Mouse (Mus musculus): ENCODE results near the gene Uap1. TPM values are rescaled to one million over a fixed set of nuclear protein-coding genes. Genes with fewer than 3 reads are reported as not detected.

The Uap1 gene
- total RNA-seq (2021): 10 to 100 TPM; 53.0 to 60.0 TPM

DNA sequence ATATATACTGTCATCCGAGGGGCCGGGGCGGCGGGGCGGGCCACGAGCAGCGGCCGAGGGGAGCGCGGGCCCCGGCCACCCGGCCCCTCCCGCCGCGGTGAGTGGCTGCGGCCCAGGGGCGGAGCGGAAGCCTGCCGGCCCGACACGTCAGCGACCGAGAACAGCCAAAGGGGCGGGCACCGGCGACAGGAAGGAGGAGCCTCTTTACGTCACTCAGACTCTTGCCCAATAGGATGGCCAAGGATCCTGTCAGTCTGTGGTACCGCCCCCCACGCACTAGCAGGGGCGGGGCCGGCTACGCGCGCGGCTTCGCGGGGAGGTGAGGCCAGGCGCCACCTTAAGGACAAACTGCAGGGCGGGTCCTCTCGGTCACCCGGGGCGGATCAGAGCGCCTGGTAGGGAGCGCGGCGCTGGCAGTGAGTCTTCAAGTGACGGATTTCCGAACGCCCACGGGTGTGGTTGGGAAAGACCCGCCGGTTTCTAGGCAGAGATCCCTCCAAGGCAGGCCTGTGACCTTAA lies at the start of gene Uap1:
Gene Uap1, minus strand, starts transcription at position 144 of the 519 bp plus-strand sequence.
- DNase-seq (ENCODE audit: extremely low spot score in 1 of 2, low spot score in 1 of 2): peak; percentile 83 to 91

DNA sequence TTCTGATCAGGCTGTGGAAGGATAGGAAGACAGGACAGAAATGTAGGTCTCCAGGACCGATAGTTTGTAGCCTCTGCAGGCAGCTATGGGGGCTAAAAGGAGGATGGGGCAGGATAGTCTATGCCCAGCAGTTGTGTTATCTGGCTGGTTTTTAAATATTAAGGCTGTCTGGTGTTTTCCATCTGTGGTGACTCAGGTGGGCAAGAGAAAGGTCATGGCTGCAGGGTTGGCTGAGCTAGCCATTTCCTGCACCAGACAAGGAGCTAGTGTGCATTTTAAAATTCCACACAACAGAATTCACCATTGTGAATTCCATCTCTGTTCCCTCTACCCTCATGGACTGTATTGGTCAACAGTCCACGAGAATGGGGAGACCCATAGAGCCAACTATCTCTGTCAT lies 48.5 kb upstream of the Uap1 start:
- no peak for DNase-seq (ENCODE audit: extremely low spot score in 1 of 2, low spot score in 1 of 2)

DNA sequence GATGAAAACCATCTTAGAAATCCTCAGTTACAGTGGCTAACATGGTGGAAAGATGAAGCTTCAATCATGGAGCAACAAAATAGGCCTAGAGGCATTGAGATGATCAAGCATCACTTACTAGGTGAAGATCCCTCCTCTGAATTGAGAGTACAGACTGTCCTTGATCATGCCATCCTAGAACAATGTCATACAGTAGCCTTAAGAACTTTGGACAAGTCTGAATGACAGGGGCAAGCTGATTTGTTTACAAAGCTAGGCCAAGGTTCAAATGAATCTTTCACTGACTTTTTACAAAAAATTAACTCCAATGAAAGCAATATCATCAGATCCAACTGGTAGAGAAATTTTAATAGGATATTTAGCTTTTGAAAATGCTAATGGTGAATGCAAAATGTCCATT lies 45.6 kb upstream of the Uap1 start:
- DNase-seq (ENCODE audit: extremely low spot score in 1 of 2, low spot score in 1 of 2): no peak

DNA sequence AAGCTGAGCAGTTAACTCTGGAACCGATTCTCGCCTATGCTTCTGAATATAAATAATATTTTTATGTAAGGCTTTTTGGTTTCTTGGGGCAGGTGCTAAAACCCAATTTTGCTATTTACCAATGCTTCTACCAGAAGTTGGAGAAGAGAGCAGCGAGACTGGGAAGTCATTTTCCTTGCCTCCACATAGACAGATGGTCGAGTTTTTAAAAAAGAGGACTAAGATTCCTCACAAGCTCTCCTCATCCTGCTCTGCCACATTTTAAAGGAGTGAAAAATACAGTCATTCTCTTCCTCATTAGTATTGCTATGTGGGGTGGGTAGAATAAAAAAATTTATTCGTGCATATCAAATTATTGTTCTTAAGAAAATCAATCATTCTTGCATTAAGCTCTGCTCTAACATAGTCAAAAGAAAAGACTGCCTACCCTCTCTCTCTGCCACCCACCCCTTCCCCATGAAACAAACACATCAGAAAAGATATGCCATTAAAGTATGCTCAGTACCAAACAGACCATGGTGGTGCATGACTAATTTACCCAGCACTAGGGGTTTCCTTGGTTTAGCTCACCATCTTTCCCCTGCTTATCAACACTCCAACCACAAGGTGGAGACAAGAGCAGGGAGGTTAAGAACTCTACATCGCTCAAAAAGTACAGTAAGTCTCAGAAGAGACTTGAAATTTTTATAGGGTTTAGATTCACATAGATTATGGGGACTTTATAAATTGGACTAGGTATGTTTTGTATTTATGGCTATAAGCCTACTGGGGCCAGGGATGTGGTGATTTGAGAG lies 43.5 kb upstream of the Uap1 start:
- no peak for DNase-seq (ENCODE audit: extremely low spot score in 1 of 2, low spot score in 1 of 2)

DNA sequence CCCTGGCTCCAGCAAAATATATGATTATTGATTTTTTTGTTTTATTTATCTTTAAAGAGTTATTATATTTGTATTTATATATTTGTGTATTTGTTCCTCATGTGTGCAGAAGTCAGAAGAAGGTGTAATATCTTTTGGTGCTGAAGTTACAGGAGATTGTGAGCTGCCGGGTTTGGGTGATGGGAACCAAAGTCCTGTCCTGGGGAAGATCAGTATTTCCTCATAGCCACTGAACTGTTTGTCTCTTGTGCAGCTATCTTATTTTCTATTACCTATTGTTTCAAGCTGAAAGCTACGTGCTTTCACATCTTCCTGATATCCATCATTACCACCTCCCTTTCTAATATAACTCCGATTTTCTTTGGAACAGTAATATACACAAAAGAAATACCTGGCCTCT lies 40.8 kb upstream of the Uap1 start:
- DNase-seq (ENCODE audit: extremely low spot score in 1 of 2, low spot score in 1 of 2): no peak

DNA sequence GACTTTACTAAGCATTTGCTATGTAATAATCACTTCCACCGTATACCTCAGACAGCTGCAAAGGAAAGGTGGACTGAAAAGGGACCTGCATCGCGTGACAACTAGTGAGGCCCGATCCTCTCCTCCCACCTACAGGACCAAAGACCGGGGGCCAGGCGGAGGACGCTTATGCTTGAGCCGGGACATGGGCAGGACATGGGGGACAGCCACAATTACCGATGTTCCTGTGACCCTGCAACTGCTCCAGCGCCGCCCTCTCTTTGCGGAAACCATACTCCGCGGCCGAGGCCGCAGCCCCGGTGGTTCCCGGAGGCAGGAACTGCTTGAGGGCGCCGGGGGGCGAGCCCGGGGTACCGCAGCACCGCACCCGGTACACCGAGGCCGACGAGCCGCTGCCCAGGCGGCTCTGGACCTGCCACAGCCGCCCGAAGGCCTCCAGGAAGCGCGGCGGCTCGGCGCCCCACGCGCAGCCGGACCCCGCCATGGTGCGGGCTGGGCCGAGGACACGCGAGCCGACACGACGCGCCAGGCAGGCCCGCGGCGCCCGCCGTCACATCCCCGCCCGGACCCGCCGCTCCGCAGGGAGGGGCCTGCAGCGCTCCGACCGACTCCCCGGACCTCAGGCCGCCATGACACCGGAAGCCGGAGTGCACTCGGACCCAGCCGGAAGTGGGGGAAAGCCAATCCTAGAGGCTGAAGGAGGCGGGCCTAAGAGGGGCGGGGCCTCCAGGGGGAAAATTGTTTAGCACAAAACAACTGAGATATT lies 40.2 kb upstream of the Uap1 start, which contains the start of gene Uhmk1:
Gene Uhmk1, minus strand, starts transcription at position 641 of the 766 bp plus-strand sequence.
- peak; percentile 72 to 80 for DNase-seq (ENCODE audit: extremely low spot score in 1 of 2, low spot score in 1 of 2)

DNA sequence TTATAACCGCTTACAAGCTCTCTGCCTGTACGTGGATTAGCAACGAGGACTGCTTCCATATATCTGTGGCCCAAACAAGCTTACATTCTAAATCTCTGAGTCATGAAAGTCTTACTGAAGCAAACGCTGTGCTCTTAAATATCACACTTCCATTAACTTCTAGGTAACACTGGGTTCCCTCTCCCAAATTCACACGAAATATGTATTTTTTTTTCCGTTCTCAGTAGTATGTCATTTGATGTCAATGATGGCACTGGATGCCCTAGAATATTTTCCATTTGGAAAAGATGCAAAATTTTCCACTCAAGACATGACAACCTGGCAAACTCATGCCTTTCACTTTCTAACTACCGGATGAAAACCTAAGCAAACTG lies 39.6 kb upstream of the Uap1 start:
- no peak for DNase-seq (ENCODE audit: extremely low spot score in 1 of 2, low spot score in 1 of 2)

DNA sequence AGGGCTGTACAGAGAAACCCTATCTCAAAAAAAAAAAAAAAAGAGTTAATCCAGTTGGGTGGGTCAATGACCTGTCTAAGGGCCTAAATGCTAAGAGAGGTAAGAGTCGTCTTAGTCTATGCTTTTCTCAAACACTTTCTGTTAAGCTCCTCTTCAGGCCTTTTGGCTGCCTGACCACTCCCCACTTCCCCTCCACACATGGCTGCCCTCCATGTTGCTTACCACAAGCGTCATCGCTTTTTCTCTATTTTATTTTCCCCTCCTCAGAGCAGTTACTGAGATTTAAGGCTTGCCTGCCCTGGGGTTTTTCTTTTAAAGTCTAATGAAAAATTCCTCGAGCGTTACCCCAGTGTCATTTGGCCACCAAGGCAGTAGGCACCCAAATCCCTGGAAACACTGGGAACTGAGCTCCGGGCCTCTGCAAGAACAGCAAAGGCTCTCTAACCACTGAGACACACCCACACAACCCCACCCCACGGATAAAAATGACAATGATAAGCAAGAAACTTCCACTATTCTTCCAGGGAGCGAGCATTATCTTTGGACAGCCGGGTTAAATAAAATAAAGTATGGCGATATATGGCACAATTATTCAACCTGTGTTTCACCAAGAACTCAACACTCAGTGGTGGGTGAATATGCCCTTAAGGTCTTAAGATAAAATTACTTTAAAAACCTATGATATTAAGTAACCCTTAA lies 38.6 kb upstream of the Uap1 start:
- DNase-seq (ENCODE audit: extremely low spot score in 1 of 2, low spot score in 1 of 2): no peak

DNA sequence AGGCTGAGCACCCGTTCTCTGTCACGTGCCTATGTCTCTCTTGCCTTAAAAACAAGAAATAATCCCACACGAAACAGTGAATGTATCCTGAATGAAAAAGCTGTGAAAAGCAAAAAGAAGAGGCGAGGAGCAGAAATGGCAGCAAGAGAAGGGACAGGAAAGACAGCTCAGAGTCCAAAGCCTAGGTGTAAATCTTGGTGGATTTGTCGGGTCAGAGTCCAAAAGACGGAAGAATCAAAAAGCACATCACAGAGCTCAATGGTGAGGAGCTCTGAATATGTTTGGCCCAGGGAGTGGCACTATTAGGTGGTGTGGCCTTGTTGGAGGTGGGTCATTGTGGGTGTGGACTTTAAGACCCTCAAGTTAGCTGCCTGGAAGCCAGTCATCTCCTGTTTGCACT lies 31.6 kb upstream of the Uap1 start:
- DNase-seq (ENCODE audit: extremely low spot score in 1 of 2, low spot score in 1 of 2): no peak

DNA sequence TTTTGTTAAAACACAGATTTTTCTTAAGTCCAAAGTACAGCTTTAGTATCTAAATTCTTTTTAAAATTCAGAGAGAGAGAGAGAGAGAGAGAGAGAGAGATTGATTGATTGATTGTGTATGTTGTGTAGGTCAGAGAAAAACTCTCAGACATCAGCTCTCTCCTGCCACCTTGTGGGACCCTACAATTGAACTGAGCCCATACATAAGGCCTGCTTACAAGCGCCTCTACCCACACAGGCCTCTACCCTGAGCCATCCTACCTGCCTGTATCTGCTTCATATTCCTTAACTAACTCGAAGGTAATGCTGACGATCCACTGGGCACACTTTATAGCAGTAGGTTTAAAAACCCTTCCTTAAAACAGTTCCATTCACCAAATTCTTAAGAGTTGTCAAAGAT lies 25.6 kb upstream of the Uap1 start:
- DNase-seq (ENCODE audit: extremely low spot score in 1 of 2, low spot score in 1 of 2): peak in 1 of 2 experiments; percentile 48

DNA sequence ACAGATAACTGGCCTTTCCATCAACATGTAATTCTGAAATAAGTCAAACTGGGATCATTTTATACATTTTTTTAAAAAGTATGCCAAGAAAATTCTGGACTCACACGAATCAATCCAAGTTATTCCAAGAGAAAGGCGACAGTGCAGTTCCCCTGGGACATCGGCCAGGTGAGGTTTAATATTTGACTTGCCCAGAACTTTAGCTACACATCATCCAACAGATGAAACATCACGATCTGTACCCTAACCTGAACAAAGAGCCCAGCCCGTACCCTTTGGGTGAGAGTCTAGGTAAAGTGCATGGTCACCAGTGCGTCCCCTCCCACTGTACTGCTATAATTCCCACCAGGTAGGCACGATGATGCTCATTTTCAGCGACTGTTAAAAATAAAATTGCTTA lies 21.5 kb upstream of the Uap1 start:
- no peak for DNase-seq (ENCODE audit: extremely low spot score in 1 of 2, low spot score in 1 of 2)

DNA sequence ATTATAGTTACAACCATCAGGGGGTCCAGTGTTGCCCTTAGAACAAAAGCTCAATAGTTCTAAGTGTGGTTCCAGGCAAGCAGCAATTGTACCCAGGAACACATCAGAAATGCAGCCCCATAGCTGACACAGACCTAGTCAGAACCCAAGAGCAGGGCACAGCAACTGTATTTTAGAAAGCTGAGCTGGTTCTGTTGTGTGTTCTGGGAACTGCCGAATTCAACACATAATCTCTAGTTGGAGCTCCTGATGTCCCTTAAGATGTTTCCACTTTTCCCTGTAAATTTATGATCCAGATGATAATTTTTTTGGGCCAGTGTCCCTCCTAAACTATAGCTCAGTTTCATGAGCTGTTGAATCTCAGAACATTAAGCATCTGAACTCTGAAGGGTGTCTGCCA lies 17.2 kb upstream of the Uap1 start:
- DNase-seq (ENCODE audit: extremely low spot score in 1 of 2, low spot score in 1 of 2): no peak

DNA sequence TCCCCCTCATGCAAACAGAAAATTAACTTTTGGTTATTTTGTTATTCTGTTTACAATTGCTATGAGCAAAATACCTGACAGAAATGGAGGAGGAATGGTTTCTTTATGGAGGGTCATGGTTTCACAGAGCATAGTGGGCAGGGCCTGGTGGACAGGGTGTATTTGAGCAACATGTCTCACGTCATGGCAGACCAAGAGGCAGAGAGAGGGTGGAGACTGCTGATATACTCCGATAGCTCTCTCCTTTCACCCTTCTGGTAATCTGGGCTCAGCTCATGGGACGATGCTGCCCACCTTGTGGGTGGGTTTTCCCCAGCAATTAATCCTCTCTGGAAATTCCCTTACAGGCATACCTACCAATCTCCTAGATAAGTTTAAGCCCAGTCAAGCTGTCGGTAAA lies 15.5 kb upstream of the Uap1 start:
- no peak for DNase-seq (ENCODE audit: extremely low spot score in 1 of 2, low spot score in 1 of 2)

DNA sequence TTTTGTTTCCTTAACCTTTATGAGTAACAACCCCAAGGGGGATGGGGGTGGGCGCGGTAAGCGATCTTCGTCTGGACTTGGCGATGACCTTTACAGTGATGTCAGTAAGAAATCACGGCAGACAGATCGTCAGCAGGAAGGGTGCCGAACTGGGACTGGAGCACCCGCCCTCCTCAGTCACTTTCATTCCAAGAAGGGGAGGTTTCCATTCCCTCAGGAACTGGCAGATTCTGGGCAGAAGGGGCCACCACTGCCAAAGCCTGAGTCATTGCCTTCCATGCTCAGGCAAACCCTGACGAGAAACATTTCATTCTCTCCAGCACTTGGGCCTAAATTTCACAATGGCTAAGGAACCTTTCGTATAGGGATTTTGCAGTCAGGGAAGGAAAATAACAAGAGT lies 13.8 kb upstream of the Uap1 start:
- DNase-seq (ENCODE audit: extremely low spot score in 1 of 2, low spot score in 1 of 2): no peak

DNA sequence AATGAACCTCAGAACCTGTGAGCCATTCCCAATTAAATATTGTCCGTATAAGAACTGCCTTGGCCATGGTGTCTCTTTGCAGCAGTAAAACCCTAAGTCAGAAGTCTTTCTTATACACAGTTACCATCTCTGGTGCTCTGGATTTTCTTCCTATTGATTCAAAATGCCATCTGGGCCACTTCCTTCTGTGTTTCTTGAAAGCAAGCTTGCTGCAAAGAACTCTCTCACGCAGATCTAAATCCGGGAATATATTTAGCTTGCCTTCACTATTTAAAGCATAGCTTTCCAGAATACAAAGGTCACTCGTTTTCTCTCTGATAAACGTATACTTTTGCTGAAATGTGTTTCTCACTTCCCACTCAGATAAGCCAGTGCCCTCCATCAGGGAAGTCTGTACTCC lies 11.8 kb upstream of the Uap1 start:
- DNase-seq (ENCODE audit: extremely low spot score in 1 of 2, low spot score in 1 of 2): no peak

DNA sequence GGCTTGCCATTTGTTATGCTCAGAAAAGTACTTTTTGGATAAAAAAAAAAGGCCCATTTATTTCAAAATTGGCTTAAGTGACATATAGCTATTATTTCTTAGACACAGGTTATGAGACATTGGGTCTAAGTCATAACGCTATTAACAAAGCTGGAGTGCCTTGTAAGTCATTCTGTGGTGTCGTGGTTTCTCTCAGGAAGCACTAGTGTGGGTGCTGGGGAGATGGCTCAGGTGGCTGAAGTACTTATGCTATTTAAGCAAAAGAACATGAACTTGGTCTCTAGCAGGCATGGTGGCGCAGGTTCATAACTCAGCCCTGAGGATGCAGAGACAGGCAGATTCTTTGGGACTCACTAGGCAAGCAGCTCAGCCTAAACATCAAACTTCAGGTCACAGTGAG lies 10.4 kb upstream of the Uap1 start:
- no peak for DNase-seq (ENCODE audit: extremely low spot score in 1 of 2, low spot score in 1 of 2)

DNA sequence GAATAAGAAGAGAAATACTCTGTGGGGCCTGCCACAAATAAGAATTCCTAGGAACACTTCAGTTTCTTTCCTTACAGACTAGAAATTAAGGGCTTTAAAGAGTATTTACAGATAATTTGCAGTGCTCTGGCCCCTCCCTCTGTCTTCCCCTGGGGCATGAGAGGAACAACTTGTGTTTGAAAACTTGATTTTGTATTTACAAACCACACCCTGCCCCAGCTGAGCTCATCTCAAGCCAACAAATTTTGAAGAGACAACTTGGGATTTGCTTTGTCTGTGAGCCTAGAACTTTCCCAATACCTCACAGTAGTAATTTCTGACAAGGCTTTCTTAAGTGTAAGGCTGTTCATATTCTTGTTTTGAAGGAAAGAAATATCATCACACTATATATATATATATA lies 7.9 kb upstream of the Uap1 start:
- no peak for DNase-seq (ENCODE audit: extremely low spot score in 1 of 2, low spot score in 1 of 2)

DNA sequence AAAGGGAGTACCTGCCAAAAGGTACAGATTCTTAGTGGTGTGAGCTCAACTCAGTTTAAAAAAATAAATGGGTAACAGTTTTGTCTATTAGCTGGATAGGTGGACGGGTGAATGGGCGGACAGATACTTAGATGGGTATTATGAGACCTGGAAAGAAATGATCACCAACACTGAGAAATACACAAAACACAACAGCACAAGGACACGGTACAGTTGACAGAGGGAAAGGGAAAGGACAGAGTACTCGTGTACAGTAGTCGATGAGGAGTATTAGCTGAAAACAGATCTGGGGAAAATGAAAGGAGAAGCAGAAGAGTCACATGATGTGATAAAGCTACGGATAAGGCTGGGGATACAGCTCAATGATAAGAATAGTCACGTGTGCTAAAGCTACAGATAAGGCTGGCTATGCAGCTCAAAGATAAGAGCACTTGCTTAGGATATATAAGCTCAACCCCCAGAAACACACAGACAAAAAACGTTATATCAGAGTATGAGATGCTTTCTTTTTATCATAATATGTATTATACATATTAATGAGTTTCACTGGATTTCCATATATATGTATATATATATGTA lies 2.0 kb upstream of the Uap1 start:
- DNase-seq (ENCODE audit: extremely low spot score in 1 of 2, low spot score in 1 of 2): no peak

DNA sequence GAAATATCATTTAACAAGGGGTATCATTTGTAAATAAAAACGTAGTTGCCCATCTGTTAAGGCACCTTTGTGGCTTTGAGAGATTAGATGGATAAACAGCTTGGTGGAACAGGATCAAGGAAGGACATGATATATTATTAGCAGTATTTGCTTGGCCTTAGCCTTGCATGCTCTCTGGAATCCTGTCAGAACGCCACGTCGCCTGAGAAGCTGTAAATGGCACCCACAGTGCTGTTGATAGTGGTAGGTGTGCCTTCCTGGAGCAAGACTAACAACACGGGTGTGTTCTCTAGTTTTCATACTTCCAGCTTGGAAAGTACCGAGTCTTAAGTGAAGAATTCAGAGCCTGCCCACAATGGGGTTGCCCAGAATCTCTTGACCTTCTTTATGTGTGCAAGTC lies 1.1 kb upstream of the Uap1 start:
- DNase-seq (ENCODE audit: extremely low spot score in 1 of 2, low spot score in 1 of 2): no peak

DNA sequence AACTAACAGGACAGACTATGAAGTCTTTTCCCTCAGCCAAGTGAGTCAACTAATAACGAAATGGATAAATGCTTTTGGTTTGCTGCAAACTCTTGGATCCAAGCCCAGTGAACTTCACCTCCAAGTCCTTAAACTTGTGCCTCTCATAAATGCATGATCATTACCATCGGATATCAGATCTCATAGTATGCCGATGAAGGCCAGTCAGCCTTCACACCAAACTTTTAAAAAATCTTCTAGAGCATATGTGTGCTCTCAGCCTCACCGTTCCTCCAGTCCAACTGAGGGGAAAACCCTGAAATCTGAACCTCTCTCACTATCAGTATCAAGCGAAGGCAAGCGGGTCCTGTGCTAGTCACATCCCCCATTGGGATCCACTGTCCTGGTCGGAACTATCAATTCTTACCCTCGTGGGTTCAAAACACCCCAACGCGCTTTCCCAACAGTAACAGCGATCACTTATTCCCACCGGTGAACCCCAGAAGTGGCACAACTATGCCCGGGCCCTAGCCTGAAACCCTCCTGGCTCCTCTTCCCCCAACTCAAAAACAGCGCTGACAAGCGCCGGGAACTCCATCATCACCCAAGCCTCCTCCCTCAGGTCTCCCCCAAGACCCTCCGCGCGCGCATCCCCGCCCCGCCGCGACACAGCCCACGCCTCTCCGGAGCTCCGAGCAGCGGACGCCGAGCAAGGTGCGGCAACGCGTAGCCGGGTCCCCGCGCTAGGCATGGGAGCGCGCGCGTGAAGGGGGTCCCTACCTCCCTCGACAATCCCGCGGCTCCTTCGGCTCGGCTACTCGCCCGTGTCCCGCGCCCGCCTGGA lies 555 bp downstream of the Uap1 start:
- DNase-seq (ENCODE audit: extremely low spot score in 1 of 2, low spot score in 1 of 2): no peak

Measured in layer of hippocampus, postnatal 25 days (tissue).